Mouse (Mus musculus): ENCODE results near the gene Cd4.
A peak's percentile ranks its signal among the peaks of the same experiment; 100 is the strongest.

Cd4 gene

DNA sequence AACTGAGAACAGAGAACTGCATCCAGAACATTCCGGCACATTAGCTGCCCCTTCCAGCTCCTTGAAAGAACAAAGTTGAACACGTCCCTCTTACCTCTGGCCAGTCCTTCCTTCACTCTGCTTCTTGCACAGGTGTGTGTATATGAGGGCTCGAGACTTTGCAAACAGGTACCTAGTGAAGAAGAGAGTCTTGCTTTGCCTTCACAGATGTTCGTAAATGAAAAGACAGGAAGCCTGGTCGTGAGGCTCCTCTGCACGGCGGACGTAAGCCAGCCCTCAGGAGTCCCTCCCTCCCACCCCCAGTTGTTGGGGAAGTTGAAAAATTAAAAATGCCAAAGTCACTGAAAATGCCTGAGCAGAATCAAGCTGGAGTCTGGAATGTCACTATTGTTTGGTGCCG, at the start of gene Cd4:
TSS of gene Cd4 (minus strand) at position 236 of the 400 bp plus-strand sequence.
- DNase-seq, result no peak

DNA sequence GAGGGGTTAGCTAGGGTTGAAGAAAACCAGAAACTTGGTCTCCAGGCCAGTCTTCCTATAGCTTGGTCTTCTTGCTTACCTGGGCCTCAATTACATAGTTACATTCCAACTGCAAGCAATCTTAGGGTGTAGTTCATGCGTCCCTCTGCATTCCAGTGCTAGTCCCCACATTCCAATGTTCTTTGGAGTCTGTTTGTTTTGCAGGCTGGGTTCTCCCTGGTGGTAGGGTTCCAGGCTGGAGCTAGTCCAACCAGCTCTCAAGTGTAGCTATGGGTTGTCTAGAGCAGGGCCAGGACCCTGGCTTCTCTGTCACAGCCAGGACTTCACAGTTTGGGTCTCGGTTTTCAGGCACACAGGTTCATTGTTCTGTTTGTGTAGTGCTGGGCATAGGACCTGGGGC, 49.5 kb upstream of the Cd4 start:
- no peak for DNase-seq

DNA sequence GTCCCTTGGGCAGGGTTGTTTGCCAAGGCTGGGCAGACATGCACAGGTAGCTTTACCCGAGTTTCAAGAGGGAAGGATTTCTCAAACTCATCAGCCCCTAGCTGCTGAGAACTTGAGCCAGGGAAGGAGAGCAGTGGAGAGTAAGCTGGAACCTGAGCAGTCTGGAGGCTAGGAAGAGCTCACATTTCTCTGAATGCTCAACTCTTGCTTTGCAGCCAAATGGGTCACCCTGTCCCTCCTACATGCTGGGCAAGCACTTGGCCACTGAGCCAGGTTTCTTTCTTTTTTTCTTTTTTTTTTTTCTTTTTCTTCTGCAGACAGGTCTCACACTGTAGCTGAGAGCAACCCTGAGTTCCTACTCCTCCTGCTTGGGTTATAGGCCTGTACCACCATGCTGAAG, 48.7 kb upstream of the Cd4 start:
- no peak for DNase-seq

DNA sequence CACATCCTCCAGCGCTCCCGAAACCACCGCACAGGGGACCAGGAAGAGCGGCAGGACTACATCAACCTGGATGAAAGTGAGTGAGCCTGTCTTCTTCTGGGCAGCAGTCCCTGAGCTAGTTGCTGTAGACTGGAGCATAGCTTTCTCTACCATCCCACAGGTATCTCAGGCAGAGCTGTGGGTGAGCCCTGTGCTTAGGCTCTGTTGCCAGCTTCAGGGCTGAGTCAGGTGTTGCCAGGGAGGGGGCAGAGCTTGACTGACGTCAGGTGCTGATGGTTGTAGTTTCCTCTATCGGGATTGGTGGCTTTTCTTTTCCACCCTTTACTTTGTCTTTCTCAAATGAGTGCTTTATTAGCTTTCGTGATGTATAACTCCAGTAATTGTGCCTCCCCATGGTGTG, 46.6 kb upstream of the Cd4 start:
- no peak for DNase-seq

DNA sequence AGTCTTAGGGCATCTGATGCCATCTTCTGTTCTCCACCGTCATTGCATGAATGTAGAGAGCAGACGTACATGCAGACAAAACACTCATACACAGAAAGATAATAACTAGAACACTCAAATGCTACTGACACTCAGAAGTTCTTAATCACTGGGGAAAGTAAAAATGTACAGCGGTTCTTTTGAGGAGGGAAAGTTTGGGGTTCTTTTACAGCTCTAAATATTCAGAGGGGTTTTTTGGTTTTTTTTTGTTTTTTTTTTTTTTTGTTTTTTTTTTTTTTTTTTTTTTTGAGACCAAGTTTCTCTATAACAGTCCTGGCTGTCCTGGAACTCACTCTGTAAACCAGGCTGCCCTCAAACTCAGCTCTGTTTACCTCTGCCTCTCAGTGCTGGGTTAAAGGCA, 45.1 kb upstream of the Cd4 start:
- DNase-seq, result no peak

DNA sequence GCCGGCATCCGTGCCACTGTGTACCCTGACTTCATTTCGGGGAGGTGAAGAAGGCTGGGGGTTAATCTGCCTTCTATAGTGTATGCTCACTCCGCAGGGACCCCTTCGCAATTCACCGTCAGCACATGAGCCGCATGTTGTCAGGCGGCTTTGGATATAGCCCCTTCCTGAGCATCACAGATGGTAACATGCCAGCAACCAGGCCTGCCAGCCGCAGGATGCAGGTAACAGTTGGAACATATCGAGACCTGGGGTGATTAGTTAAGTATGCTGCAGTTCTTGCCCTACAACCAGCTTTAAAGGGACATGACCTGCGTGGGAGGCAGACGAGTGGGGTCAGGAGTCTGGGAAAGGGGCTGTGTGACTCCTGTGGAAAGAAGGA, 44.3 kb upstream of the Cd4 start:
- no peak for DNase-seq

DNA sequence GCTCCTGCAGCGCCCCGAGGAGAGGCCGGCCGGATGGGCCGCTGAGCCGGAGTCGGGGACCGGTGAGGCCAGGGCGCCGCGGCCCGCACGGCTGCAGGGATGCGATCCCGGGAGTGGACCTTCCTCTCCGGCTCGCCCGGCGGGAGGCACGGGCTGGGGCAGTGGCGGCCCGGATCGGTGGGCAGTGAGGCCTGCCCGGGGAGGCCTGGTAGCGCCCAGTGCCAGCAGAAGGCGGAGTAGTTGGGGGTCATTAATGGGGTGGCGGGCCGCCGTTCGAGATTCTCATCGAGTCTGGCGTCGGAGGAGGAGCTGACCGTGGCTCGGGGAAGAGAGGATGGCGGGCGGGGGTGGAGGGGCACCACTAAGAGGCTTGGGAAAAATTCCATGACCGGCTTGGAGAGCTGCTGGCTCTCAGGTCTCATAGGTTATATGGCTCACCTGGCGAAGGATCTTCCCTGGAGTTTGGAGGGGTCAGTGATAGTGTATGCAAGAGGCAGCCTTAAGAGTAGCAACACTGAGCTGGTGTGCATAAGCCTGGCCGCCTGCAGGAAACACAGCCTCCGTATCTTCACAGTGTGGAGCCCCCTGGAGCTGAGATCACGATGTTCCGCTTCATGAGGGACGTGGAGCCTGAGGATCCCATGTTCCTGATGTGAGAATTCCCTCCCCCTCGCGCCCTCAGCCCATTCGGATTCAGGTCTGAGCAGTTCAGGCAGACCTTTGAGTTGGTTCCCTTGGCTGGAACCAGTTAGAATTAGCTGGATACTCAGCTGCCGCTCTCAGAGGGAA, 43.7 kb upstream of the Cd4 start:
- DNase-seq, result no peak

DNA sequence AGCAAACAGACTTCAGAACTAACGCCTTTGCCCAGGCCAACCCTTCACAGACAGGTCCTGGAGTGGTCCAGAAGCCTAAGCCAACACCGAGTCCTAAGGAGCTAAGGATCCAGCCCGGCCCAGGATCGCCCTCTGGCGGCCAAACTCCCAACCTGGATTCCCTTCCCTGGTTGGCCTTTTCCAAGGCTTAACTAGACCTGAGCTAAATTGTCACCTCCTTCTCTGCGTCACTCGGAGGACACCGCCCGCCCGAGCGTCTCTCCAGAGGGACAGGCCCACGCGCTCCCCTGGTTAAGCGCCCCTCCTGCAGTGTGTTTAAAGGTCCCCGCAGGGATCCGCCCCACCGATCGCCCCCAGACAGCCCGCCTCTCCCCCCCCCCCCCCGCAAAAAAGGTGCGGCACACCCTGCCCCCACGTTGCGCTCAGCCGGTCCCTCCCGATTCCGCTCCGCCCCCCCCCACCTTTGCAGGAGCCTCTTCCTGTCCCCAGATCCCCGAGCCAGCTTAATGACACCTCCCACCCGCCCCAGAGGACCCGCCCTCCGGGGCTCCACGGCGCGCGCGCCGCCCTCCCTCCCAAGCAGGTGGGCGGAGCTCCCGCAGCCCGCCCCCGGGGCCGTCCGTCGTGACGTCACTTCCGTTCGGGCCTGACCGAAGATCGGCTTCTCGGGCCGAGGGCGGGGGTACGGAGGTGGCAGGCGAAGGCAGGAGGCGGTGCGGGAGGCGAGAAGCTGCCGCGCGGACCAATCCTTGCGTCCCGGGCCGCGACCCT, 42.9 kb upstream of the Cd4 start, which contains the start of gene Mlf2:
TSS of gene Mlf2 (plus strand) at position 633 of the 771 bp plus-strand sequence.
- DNase-seq, result peak; percentile 99

DNA sequence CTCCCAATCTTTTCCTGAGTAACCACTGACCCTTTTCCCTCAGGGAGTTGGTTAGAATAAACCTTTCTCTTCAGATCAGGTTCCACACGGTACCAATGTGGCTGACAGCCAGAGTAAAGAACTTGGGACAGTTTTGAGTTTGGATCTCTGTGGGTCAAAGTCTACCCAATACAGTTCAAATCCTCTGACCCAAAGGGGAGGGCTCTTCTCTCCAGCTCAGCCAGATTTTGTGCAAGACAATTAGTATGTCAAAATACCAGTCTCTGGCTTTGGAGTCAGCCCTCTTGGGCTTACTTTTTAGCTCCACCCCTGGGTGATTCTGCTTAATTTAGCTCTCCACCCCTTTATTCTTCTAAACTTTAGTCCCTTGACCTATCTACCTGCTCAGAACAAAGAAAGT, 42.2 kb upstream of the Cd4 start:
- DNase-seq, result no peak

DNA sequence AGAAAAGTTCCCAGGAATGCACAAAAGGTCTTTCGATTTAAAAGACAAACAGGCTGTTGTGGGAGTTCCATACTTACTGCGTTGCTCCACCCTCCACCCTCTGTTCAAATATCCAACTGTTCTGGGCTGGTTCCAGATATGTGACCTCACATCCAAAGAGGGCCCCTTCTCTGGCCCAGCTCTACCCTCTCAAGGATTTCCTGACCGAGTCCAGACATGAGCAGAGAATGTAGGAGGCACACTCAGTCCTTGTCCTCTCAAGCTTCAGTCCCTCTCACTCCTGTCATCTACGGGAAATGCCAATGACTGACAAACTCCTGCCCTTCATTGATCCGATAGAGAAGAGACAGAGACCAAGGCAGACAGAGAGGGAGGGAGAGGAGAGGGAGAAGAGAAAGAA, 37.9 kb upstream of the Cd4 start:
- DNase-seq, result no peak

DNA sequence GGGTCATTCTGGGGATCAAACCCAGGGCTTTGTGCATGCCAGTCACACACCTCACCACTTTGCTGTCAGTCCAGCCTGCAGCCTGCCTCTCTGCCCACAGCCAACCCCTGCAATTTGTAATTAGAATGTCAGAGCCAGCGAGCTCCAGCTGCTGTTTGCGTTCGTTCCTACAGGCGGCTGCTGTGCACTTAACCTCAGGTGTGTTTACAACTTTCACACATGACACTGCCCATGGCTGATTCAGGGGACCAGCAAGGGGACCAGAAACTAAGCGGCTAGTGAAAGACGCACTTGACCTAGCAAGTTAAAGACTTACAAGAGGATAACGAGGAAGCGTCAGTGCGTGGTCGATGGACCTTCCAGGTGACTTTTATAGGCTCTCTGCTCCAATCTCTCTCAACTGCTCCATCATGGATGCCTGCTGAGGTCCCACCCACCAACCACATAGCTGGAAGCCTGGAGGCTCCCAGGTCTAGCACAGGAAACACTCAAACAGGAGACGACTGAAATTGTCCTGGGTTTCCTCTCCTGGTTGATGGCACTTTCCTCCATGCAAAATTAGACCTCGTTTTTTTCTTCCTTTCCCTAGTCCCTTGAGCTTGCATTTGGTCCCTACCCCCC, 37.3 kb upstream of the Cd4 start:
- no peak for DNase-seq

DNA sequence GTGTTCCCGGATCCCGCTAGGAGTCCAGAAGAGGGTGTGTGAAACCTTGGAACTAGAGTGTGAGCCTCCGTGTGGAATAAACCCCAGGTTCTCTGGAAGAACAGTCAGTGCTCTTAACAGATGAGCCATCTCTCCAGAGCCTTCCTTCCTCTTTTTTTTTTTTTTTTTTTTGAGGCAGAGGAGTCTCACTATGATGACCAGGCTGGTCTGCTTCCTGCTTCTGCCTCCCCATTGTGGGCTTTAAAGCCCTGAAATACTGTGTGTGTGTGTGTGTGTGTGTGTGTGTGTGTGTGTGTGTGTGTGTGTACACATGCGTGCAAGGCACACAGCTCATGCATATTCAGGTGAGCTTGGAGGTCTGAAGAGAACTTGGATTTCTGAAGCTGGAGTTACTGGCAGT, 33.5 kb upstream of the Cd4 start:
- no peak for DNase-seq

DNA sequence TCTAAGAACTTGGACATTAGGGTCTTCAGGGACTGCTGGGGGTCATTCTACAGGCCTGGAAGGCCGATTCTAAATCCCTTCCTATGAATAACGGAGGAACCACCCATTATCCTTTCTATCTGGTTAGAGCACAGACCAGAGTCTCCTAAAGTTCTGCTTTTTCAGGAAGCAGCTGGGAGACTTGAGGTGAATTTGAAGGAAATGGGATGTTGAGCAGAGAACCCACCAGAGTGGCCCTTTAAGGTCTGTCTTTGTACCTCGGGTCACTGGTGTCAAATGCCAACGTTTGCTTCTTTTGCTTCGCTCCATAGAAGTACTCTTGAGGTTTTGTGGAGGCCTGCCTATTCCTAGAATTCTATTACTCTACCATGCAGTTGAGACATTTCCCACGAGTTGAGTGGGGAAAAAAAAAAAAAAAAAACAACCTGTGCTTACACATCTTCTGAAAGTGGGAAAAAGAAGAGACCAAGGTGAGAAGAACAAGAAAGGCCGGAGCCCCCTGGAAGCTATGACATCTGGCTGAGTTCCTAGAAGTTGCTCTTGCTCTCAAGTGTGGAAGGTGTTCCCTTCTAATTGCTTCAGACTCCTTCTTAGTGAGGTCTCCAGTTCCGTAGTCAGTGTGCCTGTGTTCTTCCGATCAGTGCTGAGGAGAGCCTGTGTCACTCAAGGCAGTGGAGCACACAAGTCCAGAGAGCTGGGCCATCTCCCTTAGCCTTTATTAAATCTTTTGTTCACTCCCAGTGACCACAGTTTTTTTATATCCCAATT, 32.5 kb upstream of the Cd4 start:
- DNase-seq, result no peak

DNA sequence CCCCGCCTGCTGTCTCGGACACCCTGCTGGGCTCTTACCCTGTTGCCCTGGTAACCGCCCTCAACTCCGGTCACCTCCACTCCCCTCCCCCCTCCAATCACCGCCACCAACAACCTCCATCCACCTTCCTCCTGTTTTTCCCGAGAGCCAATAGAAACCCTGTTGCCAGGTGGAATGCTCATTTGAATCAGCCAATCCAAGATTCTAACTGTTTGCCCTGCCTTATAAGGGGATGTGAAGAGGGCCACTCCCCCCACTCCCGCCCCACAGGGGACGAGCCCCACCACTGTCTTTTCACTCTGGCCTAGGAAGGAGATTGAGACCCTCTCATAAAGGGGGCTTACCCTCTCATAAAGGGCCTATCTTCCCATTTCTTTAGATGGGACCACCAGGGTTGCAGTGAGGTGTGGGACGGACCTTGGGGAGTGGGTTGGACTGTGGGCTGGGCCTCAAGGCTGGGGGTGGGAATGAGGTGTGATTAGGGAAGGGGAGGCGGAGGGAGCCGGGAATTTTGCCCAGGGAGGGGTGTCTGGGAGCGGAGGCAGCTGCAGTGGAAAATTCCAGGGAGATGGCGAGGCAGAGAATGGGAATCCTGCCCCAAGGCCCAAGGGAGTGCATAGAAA, 31.8 kb upstream of the Cd4 start, which contains the start of gene Ptms:
TSS of gene Ptms (minus strand) at position 409 of the 623 bp plus-strand sequence.
- peak; percentile 96 for DNase-seq

DNA sequence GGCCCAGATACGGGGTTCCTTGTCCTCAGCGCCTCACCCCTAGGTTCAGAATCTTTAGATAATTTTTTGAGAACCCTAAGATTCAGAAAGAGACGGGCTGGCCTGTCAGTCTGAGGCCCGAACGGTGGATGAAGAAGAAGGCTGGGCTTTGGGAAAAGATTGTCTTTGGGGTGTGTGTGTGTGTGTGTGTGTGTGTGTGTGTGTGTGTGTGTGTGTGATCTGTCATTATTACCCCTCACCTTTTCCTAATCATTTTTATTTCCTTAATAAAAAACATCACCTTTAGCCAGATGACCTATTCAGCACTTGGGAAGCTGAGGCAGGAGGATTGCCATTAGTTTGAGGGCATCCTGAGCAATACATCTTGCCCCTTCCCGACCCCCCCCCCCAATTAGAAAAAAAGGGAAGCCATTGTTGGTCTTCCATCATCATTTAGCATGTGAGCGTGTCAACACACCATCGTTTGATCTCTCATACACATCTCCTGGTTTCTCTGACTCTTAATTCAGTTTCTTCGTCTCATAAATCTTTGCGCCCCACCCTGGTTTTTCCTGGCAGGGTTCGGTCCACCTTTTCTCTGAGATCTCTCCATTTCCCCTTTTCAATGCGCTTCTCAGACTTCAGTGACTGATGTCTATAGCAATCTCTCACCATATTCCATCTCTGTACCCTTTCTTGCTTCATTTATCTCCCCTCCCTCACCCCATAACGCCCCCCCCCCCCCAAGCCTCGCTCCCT, 31.0 kb upstream of the Cd4 start:
- DNase-seq, result no peak

DNA sequence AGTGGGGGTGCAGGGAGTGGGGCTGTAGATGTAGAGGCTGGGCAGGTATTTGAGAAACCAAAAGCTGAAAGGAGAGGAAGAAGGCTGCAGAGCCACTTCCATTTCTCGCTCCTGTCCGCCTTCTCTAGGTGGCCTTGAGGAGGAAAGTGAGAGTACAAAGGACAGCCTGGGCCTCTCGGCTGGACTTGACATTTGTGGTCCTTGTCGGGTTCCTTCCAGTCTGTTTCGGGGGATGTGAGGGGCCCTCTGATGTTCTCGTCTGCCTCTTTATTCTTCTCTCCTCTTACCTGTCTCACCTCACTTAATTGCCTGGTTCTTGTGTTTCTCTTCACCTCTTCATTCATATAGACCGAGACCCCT, 30.3 kb upstream of the Cd4 start:
- DNase-seq, result no peak

DNA sequence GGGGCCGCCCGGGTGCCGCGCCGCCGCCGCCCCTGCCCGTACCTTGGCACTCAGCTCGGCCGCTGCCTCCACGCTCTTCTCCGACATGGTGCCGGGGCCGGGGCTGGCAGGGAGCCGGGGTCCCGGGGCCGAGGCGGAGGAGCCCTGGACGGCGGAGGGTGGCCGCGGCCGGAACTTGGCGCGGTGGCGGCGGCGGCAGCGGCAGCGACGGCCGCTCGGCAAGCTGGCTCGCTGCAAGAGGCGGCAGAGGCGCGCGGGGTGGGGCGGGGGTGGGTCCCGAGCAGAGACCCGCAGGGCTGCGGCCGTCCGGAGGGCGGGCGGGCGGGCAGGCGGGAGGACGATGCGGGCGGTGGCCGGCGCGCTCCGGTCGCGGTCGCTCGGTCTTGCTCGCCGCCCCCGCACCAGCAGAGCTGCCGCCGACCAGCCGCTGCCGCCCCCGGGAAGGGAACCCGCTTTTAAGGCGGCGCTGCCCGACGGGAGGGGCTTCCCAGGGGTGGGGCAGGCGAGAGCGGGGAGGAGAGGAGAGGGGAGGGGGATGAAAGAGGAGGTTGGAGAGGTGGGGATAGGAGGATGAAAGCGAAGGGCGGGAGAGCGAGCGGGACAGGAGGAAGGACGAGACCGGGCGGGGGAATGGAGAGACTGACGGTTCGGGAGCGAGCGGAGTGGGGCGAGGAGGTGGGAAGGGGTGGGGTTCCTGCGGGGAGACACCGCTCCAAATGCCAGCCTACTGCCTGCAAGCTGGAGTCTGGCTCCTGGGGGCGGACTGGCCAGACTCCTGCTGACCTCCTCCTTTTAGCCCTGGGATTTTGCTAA, 29.7 kb upstream of the Cd4 start:
- peak; percentile 97 for DNase-seq

DNA sequence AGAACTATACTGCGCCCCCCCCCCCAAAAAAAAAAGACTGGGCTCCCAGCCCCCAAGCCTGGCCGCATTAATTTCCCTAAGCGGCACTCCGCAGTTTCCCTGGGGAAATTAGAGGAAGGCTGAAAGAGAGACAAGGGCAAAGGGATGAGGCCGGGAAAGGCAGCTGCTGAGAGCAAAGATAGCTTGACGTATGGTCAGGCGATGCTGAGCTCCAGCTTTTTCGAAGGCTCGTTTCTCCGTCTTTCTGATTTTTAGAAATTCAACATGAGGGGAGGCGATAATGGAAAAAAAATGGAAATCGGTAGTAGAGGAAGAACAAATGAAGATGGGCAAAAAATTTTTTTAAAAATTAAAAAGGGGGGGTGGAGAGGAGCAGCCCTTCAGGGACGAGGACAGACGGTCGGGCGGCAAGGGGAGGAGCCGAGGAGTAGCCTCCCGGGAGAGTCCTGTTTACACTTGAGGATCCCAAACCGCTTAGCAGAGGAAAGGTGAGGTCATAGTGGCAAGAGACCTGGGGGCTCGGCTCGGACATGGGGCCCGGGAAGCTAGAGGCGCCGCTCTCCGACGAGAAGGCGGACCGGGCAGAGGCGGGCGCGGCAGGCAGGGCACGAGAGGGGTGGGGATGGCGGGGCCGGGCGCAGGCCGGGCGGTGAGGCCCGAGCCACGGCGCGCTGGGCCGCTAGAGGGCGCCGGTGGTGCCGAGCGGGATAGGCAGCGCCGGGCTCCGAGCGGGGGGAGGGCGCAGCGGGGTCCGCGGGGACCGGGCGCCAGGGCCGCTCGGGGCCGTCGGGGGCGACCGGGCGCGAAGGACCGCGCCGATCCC, 28.9 kb upstream of the Cd4 start:
- peak; percentile 91 for DNase-seq

DNA sequence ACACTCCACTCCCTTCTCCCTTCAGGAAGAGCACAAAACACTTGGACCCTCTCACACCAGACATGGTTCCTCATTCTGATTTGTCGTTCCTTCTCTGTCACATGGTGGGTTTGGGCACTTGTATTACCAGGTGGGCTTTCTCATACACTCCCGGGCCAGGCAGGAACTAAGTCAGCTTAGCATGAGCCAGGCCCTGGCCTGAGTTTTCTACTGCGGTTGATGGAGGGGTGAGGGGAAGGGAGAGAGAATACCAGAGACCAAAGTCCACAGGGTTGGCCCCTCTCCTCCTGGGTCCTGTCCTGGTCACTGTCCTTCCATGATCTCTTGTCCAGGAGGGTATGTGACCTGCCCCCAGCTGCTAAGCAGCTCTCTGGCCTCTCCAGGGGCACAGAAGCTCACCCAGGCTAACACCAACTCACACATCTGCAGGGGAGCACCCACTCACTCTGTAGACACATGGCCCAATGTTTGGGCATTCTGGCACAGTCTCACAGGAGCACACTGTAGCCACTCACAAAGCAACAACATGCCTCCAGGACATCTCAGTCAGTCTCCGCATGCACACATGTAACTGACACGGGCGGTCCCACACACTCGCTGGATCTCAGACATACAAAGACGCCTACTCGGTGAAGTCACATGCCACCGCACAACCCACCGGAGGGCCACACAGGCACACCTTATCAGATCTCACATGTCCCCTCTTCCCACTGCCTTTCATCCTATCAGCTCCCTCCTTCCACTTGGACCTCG, 28.1 kb upstream of the Cd4 start:
- peak; percentile 80 for DNase-seq
